Mouse (Mus musculus) bone marrow macrophage, adult 2 months (primary cell): ENCODE measurements around the gene Klra1.

Experiments
- CTCF ChIP-seq: IDR thresholded peaks from 2 replicates; pipeline ENCODE4 v1.5.1; 2012; ENCODE audit warnings: low read depth, mild to moderate bottlenecking, low read length, moderate library complexity
- POLR2A ChIP-seq: IDR thresholded peaks from 2 replicates; pipeline ENCODE4 v1.6.1; 2012; ENCODE audit warnings: mild to moderate bottlenecking, low read depth, low read length, borderline replicate concordance

DNA sequence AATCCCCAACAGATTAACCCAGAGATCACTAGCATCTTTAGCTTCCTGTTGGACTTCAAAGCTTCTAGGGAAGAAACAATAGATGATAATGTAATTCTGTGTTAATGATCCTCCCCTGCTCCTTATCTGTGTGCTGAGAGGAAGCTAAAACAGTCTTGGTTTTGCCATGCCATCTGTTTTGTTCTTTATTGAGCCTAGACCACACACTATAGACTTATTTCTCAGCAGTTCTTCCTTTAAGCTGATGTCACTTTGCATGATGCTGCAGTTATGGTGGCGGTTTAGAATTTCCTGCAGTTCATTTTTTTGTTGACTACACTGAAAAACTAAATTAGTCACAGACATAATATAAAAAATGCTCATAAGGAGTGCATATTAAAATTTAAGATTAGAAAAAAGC is 18.2 kb upstream of the Klra1 start:
- TF ChIP-seq POLR2A, result no peak
- no peak for TF ChIP-seq CTCF
